Mouse (Mus musculus): ENCODE results near the gene Wdr64.

The Wdr64 gene

DNA sequence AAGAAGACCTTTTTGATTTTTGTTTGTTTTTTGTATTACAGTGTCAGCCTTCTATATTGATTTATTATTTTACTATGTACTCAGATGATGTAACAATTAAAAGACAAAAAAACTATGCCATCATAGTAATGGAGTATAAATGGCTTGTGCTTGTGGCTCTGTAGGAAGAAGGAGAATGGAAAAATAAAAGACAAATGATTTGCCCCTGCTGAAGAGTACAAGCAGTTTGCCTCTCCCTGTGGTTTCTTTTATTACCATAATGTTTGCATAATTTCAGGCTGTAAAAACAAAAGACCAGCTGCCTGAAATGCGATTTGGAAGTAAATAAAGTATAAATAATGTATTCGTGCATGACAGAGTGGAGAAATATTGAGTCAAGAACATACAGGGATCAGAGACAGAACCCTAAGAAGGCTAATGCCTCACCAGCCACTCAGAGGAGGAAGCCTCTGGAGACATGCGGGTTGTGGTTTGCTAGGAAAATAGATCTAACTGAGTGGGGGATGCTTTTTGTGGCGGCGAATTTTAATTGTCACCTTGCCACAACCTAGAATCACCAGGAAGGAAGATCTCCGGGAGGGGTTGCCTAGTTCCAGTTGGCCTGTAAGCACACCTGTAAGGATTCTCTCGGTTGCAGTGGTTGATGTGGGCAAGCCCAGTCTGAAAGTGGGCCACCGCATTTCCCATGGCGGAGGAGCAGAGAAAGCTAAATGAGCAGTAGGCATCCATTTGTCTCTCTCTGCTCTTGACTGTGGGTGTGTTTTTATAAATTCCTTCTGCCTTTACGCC, 56.4 kb downstream of the Wdr64 start:
- no peak for DNase-seq

DNA sequence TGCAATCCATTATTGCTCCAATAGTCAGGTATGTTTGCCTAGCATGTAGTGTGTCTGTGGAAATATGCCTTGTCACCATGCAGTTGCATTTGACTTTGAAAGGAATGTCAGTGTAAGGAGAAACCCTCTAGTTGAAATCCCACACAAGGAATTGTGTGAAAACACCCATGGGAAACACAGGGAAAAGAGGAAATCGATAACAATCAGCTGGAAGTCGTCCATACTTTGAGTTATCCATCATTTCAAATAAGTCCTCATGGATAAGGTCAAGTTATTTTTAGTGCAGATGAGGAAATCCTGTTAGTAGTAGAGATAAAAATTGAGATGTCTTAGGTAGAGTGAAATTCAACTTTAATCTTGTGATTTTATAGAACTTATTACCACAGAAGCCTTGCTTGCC, 96.3 kb downstream of the Wdr64 start:
- DNase-seq = no peak

GRCm38 (mm10) chr1:175808356-175808755, 110.0 kb downstream of the Wdr64 start:
- DNase-seq = no peak

- DNase-seq = no peak
These were observed 113.2 kb downstream of the Wdr64 start for GRCm38 (mm10) chr1:175811625-175812024.

DNA sequence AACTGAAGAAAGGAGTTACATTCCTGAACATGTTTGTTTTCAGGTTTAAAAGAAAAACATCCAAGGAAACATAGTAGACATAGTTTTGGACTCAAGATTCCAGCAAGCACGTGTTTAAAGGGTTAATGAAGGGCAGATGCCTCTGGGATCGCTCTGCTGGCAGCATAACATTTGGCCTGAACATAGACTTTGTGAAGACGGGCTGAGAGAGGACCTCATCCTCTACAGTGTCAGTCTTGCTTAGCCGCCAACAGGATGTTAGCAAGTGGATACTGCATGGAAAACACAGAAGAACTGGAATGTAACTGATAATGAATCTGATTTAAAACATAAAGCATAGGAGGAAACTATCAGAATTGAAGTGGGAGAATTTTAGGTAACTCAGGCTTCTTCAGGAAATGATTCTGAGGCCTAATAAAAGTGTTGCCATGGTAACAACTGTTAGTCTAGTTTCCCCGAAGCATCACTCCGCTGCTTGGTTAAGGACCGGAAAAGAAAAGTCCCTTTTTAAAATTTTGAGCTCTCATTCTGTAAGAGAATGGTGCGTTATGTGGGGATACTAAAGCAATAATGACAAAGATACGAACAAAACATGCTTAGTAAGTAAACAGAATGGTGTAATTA, 125.5 kb downstream of the Wdr64 start:
- DNase-seq = no peak

DNA sequence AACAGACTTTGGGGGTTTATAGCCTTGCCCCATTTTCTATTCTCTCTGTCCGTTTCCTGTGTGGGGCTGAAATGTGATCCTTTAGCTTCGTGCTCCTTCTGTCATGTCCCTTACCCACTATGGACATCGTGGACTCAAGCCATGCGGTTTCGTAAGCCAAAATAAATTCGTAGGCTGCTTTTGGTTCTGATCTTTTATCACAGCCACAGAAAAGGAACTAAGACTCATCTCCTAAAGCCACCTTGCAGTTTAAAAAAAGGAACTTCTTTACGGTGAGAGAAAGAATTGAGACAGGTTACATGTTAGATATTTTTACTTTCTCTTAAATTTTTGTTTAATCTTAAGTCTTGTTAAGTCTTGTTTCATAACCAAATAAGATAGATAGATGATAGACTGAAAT, 130.1 kb downstream of the Wdr64 start:
- DNase-seq = no peak

GRCm38 (mm10) chr1:175829220-175829619, 130.8 kb downstream of the Wdr64 start:
- DNase-seq = no peak

- DNase-seq = no peak
These were observed 157.1 kb downstream of the Wdr64 start for GRCm38 (mm10) chr1:175855515-175855914.

Measured in kidney, adult 18-20 months (tissue).